Mouse (Mus musculus) C2C12 (cell line): ENCODE data around the gene Ush2a.

Experiments used
- CTCF ChIP-seq: IDR thresholded peaks from one replicate; pipeline ENCODE4 v1.5.1; 2011; ENCODE audit not compliant: control insufficient read depth, insufficient read depth, insufficient read length
- FOSL1 ChIP-seq: IDR thresholded peaks from one replicate; pipeline ENCODE4 v1.8.0; 2011; ENCODE audit warnings: mild to moderate bottlenecking, low read length; ENCODE audit not compliant: poor library complexity, insufficient read depth, severe bottlenecking
- MAX ChIP-seq: IDR thresholded peaks from one replicate; pipeline ENCODE4 v1.6.1; 2011; ENCODE audit warnings: mild to moderate bottlenecking, control low read depth

DNA sequence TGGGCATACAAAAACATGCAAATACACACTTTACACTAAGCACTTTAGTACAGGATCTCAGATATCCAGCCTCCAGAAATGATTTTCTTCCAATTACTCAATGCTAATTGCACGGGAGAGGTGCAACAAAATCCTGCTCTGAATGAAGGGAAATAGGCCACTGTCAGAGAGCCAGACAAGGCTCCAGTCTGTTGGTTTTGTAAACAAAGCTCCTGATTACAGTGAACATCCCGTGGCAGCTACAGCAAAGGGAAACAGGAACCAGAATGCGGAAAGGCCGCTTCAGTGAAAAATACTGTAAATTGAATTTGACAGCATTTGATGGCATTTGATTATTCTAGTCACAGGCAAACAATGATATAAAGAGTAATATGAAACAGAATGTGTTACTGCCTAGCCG, 604.1 kb downstream of the Ush2a start:
- TF ChIP-seq FOSL1 (no peak), CTCF (no peak), MAX (no peak)
